Mouse (Mus musculus): ENCODE data around the gene Gm7324. TPM values are rescaled to one million over a fixed set of nuclear protein-coding genes. Genes with fewer than 3 reads are reported as not detected.
A peak's percentile ranks its signal among the peaks of the same experiment; 100 is the strongest.
"Not testable (repeated sequence)": the region's sequence is repeated elsewhere in the genome, so short reads cannot be mapped to it uniquely, and the experiment has no call there.

Gene Gm7324
- total RNA-seq (2012; rRNA removed) = 6.1 and 7.9 TPM in 2 replicates
- 22.6 and 27.0 TPM in 2 replicates for total RNA-seq (2014; rRNA removed)
- 16.7 and 23.2 TPM in 2 replicates for polyA plus RNA-seq (2012; ENCODE audit: insufficient read length, low read depth)

GRCm38 (mm10) chr14:43697621-43698020 is at the start of gene Gm7324:
Gene Gm7324 (plus strand): TSS chr14:43697828.
- H3K36me3 ChIP-seq (replicated peaks in 1 of 2; ENCODE audit: control insufficient read depth in 1 of 2, insufficient read depth in 1 of 2, low read length in 1 of 2); H3K27me3 ChIP-seq (replicated peaks); H3K4me2 ChIP-seq (ENCODE audit: insufficient read depth, low read depth, poor library complexity, severe bottlenecking); in situ Hi-C loops (cut with MboI; ENCODE audit: low pct_ligation_motif_present, low pct_unique_long_range_greater_than_20kb, low sequenced_read_pairs); H3K4me1 ChIP-seq (ENCODE audit: control insufficient read depth in 1 of 2, insufficient read depth in 2 of 2); dilution Hi-C loops (cut with MboI; ENCODE audit: extremely low pct_ligation_motif_present, extremely low pct_unique_long_range_greater_than_20kb, low sequenced_read_pairs); H3K9ac ChIP-seq (ENCODE audit: insufficient read depth, low read depth); H3K9me3 ChIP-seq (replicated peaks; ENCODE audit: low read length); H3K27ac ChIP-seq (ENCODE audit: insufficient read depth, low read depth); H3K79me2 ChIP-seq (replicated peaks; ENCODE audit: control insufficient read depth, extremely low read depth, insufficient read depth, poor library complexity, severe bottlenecking): not testable (repeated sequence)
- TF ChIP-seq TBP (conservative IDR thresholded peaks at IDR 0.05; ENCODE audit: low read depth, low read length) (0 out of 2 replicates have a peak, but pooled peaks have one; percentile 42), ELF1 (IDR thresholded peaks at IDR 0.05; ENCODE audit: low read depth, low read length) (peak; percentile 46; the same call in 1 of the 2 replicates), HCFC1 (IDR thresholded peaks at IDR 0.05; ENCODE audit: low read depth, low read length) (peak; percentile 54)
- H3K4me3 ChIP-seq (replicated peaks in 1 of 3; ENCODE audit: low read depth in 2 of 3, low read length in 2 of 3, poor library complexity in 1 of 3) = peak within 1 kb of the TSS; percentile 38 to 44 (median 44)
- peak; percentile 53 for DNase-seq (ENCODE audit: extremely low read depth)

DNA sequence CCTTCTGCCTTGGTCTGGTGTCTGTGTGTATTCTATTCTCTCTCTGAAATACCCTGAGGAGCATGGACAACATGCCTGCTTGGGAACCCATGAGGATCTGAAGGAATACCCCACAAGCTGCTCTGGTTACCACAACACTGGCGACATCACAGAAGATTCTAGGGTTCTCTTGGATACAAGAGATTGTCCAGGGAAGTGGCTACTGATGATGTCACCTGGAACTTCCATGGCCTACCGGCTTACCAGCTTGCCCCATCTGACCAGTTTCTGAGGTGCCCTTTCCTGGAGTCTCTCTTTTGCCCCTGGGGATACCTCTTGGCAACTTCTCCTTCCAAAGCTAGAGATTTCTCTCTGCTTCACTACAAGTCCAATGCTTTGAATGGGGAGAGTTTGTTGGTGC is 20.5 kb upstream of the Gm7324 start, which contains the start of gene Gm8165:
Gene Gm8165, minus strand, starts transcription at position 101 of the 400 bp plus-strand sequence.
- H3K79me2 ChIP-seq (replicated peaks; ENCODE audit: control insufficient read depth, extremely low read depth, insufficient read depth, poor library complexity, severe bottlenecking); H3K9me3 ChIP-seq (replicated peaks; ENCODE audit: low read length); dilution Hi-C loops (cut with MboI; ENCODE audit: extremely low pct_ligation_motif_present, extremely low pct_unique_long_range_greater_than_20kb, low sequenced_read_pairs); DNase-seq (ENCODE audit: extremely low read depth); H3K4me1 ChIP-seq (ENCODE audit: control insufficient read depth in 1 of 2, insufficient read depth in 2 of 2); H3K36me3 ChIP-seq (replicated peaks in 1 of 2; ENCODE audit: control insufficient read depth in 1 of 2, insufficient read depth in 1 of 2, low read length in 1 of 2); H3K4me2 ChIP-seq (ENCODE audit: insufficient read depth, low read depth, poor library complexity, severe bottlenecking); in situ Hi-C loops (cut with MboI; ENCODE audit: low pct_ligation_motif_present, low pct_unique_long_range_greater_than_20kb, low sequenced_read_pairs); H3K27me3 ChIP-seq (replicated peaks); H3K27ac ChIP-seq (ENCODE audit: insufficient read depth, low read depth); H3K4me3 ChIP-seq (replicated peaks in 1 of 3; ENCODE audit: low read depth in 2 of 3, low read length in 2 of 3, poor library complexity in 1 of 3); H3K9ac ChIP-seq (ENCODE audit: insufficient read depth, low read depth): not testable (repeated sequence)

DNA sequence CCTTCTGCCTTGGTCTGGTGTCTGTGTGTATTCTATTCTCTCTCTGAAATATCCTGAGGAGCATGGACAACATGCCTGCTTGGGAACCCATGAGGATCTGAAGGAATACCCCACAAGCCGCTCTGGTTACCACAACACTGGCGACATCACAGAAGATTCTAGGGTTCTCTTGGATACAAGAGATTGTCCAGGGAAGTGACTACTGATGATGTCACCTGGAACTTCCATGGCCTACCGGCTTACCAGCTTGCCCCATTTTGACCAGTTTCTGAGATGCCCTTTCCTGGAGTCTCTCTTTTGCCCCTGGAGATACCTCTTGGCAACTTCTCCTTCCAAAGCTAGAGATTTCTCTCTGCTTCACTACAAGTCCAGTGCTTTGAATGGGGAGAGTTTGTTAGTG is 29.8 kb downstream of the Gm7324 start, which contains the start of gene Gm16506:
Gene Gm16506, minus strand, starts transcription at position 101 of the 400 bp plus-strand sequence.
- not testable (repeated sequence) for DNase-seq (ENCODE audit: extremely low read depth); H3K9ac ChIP-seq (ENCODE audit: insufficient read depth, low read depth)

DNA sequence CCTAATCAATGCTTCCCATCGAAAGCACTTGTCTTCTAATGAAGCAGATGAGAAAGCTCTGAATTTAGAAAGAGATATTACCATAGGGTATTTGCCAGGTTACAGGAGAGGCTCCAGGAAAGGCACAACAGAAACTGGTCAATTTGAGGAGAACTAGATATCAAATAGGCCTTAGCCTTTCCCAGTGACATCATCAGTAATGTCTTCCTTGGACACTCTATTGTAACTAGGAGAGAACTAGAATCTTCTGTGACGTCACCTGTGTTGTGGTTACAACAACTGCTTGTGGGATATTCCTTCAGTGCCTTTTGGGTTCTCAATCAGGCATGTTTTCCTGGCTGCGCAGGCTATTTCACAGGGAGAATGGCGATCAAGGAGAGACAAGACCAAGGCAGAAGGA is 49.9 kb downstream of the Gm7324 start, which contains the start of gene Gm6526:
Gene Gm6526, plus strand, starts transcription at position 301 of the 400 bp plus-strand sequence.
- H3K9me3 ChIP-seq (replicated peaks; ENCODE audit: low read length); in situ Hi-C loops (cut with MboI; ENCODE audit: low pct_ligation_motif_present, low pct_unique_long_range_greater_than_20kb, low sequenced_read_pairs); H3K4me2 ChIP-seq (ENCODE audit: insufficient read depth, low read depth, poor library complexity, severe bottlenecking); DNase-seq (ENCODE audit: extremely low read depth); H3K27ac ChIP-seq (ENCODE audit: insufficient read depth, low read depth); H3K79me2 ChIP-seq (replicated peaks; ENCODE audit: control insufficient read depth, extremely low read depth, insufficient read depth, poor library complexity, severe bottlenecking); H3K4me3 ChIP-seq (replicated peaks in 1 of 3; ENCODE audit: low read depth in 2 of 3, low read length in 2 of 3, poor library complexity in 1 of 3); H3K4me1 ChIP-seq (ENCODE audit: control insufficient read depth in 1 of 2, insufficient read depth in 2 of 2); H3K27me3 ChIP-seq (replicated peaks); dilution Hi-C loops (cut with MboI; ENCODE audit: extremely low pct_ligation_motif_present, extremely low pct_unique_long_range_greater_than_20kb, low sequenced_read_pairs); H3K36me3 ChIP-seq (replicated peaks in 1 of 2; ENCODE audit: control insufficient read depth in 1 of 2, insufficient read depth in 1 of 2, low read length in 1 of 2); H3K9ac ChIP-seq (ENCODE audit: insufficient read depth, low read depth): not testable (repeated sequence)

More for the DNA sequence above, 29.8 kb downstream of the Gm7324 start, which contains the start of gene Gm16506:
- in situ Hi-C loops (cut with MboI; ENCODE audit: low pct_ligation_motif_present, low pct_unique_long_range_greater_than_20kb, low sequenced_read_pairs); H3K9me3 ChIP-seq (replicated peaks; ENCODE audit: low read length); H3K27ac ChIP-seq (ENCODE audit: insufficient read depth, low read depth); H3K4me2 ChIP-seq (ENCODE audit: insufficient read depth, low read depth, poor library complexity, severe bottlenecking); H3K36me3 ChIP-seq (replicated peaks in 1 of 2; ENCODE audit: control insufficient read depth in 1 of 2, insufficient read depth in 1 of 2, low read length in 1 of 2); H3K4me1 ChIP-seq (ENCODE audit: control insufficient read depth in 1 of 2, insufficient read depth in 2 of 2); H3K4me3 ChIP-seq (replicated peaks in 1 of 3; ENCODE audit: low read depth in 2 of 3, low read length in 2 of 3, poor library complexity in 1 of 3); dilution Hi-C loops (cut with MboI; ENCODE audit: extremely low pct_ligation_motif_present, extremely low pct_unique_long_range_greater_than_20kb, low sequenced_read_pairs); H3K27me3 ChIP-seq (replicated peaks); H3K79me2 ChIP-seq (replicated peaks; ENCODE audit: control insufficient read depth, extremely low read depth, insufficient read depth, poor library complexity, severe bottlenecking): not testable (repeated sequence)

Other genes with a start within 250 kb of the Gm7324 start
- gene Gm5799, start 154.3 kb upstream of the Gm7324 start, total RNA-seq (2012; rRNA removed) = not detected in 2 replicates
- not detected in 2 replicates for gene Gm5799, start 154.3 kb upstream of the Gm7324 start, total RNA-seq (2014; rRNA removed)
- not detected in 2 replicates for gene Gm5799, start 154.3 kb upstream of the Gm7324 start, polyA plus RNA-seq (2012; ENCODE audit: insufficient read length, low read depth)
- not detected in 2 replicates for gene Gm17654, start 118.7 kb upstream of the Gm7324 start, total RNA-seq (2012; rRNA removed)
- gene Gm17654, start 118.7 kb upstream of the Gm7324 start, total RNA-seq (2014; rRNA removed) = not detected in 2 replicates
- not detected in 2 replicates for gene Gm17654, start 118.7 kb upstream of the Gm7324 start, polyA plus RNA-seq (2012; ENCODE audit: insufficient read length, low read depth)
- not detected in 2 replicates for gene Gm10375, start 89.8 kb upstream of the Gm7324 start, total RNA-seq (2012; rRNA removed)
- not detected in 2 replicates for gene Gm10375, start 89.8 kb upstream of the Gm7324 start, total RNA-seq (2014; rRNA removed)
- gene Gm10375, start 89.8 kb upstream of the Gm7324 start, polyA plus RNA-seq (2012; ENCODE audit: insufficient read length, low read depth) = not detected in 2 replicates
- gene Gm8165, start 20.6 kb upstream of the Gm7324 start, total RNA-seq (2012; rRNA removed) = not detected in 2 replicates
- gene Gm8165, start 20.6 kb upstream of the Gm7324 start, total RNA-seq (2014; rRNA removed) = not detected in 2 replicates
- gene Gm8165, start 20.6 kb upstream of the Gm7324 start, polyA plus RNA-seq (2012; ENCODE audit: insufficient read length, low read depth) = not detected in 2 replicates
- gene Gm16506, start 29.7 kb downstream of the Gm7324 start, total RNA-seq (2012; rRNA removed) = not detected in 2 replicates
- not detected in 2 replicates for gene Gm16506, start 29.7 kb downstream of the Gm7324 start, total RNA-seq (2014; rRNA removed)
- gene Gm16506, start 29.7 kb downstream of the Gm7324 start, polyA plus RNA-seq (2012; ENCODE audit: insufficient read length, low read depth) = 0.19 TPM in 1 of 2 replicates, not detected in the other
- gene Gm6526, start 50.0 kb downstream of the Gm7324 start, total RNA-seq (2012; rRNA removed) = 0.85 and 1.3 TPM in 2 replicates
- 24.8 and 27.9 TPM in 2 replicates for gene Gm6526, start 50.0 kb downstream of the Gm7324 start, total RNA-seq (2014; rRNA removed)
- 7.4 and 7.7 TPM in 2 replicates for gene Gm6526, start 50.0 kb downstream of the Gm7324 start, polyA plus RNA-seq (2012; ENCODE audit: insufficient read length, low read depth)
- not detected in 2 replicates for gene Gm8180, start 86.9 kb downstream of the Gm7324 start, total RNA-seq (2012; rRNA removed)
- not detected in 2 replicates for gene Gm8180, start 86.9 kb downstream of the Gm7324 start, total RNA-seq (2014; rRNA removed)
- not detected in 2 replicates for gene Gm8180, start 86.9 kb downstream of the Gm7324 start, polyA plus RNA-seq (2012; ENCODE audit: insufficient read length, low read depth)
- gene Ear1, start 177.7 kb downstream of the Gm7324 start, total RNA-seq (2012; rRNA removed) = not detected in 2 replicates
- gene Ear1, start 177.7 kb downstream of the Gm7324 start, total RNA-seq (2014; rRNA removed) = not detected in 2 replicates
- gene Ear1, start 177.7 kb downstream of the Gm7324 start, polyA plus RNA-seq (2012; ENCODE audit: insufficient read length, low read depth) = not detected in 2 replicates
- not detected in 2 replicates for gene Ear10, start 225.7 kb downstream of the Gm7324 start, total RNA-seq (2012; rRNA removed)
- not detected in 2 replicates for gene Ear10, start 225.7 kb downstream of the Gm7324 start, total RNA-seq (2014; rRNA removed)
- gene Ear10, start 225.7 kb downstream of the Gm7324 start, polyA plus RNA-seq (2012; ENCODE audit: insufficient read length, low read depth) = not detected in 2 replicates
- gene Gm8113, start 227.6 kb downstream of the Gm7324 start, total RNA-seq (2012; rRNA removed) = 0.04 and 0.08 TPM in 2 replicates
- 0.38 and 0.73 TPM in 2 replicates for gene Gm8113, start 227.6 kb downstream of the Gm7324 start, total RNA-seq (2014; rRNA removed)
- gene Gm8113, start 227.6 kb downstream of the Gm7324 start, polyA plus RNA-seq (2012; ENCODE audit: insufficient read length, low read depth) = 0.26 and 0.41 TPM in 2 replicates